Mouse (Mus musculus) lung, postnatal 0 days (tissue): ENCODE data around the gene Wipf1. TPM values are rescaled to one million over a fixed set of nuclear protein-coding genes. Genes with fewer than 3 reads are reported as not detected.

Experiments used
- ATAC-seq: fragments of 200-750 bp; cut with Nextera tagmentation; 2 replicates; pipeline ENCODE4 v1.8.0; 2017; ENCODE audit warnings: moderate library complexity
- DNase-seq: peaks from one replicate; pipeline ENCODE4 v3.0.0-alpha.2; 2016; ENCODE audit warnings: low spot score
- H3K27ac ChIP-seq: fragments of 300-500 bp; sonication (generic); 2 replicates; pipeline ENCODE4 v1.5.1; 2014; ENCODE audit warnings: antibody characterized with exemption, mild to moderate bottlenecking, low read length, mixed read lengths
- H3K27me3 ChIP-seq: fragments of 300-500 bp; sonication (generic); replicated peaks from 2 replicates; pipeline ENCODE4 v1.6.1; 2014; ENCODE audit warnings: low read length, mixed read lengths; ENCODE audit not compliant: insufficient read depth
- H3K36me3 ChIP-seq: fragments of 300-500 bp; sonication (generic); 2 replicates; pipeline ENCODE4 v1.6.1; 2014; ENCODE audit warnings: low read length, mixed read lengths; ENCODE audit not compliant: insufficient read depth
- H3K4me1 ChIP-seq: fragments of 300-500 bp; sonication (generic); 2 replicates; pipeline ENCODE4 v1.6.1; 2014; ENCODE audit warnings: antibody characterized with exemption, low read depth, low read length, mixed read lengths; ENCODE audit not compliant: insufficient read depth
- H3K4me2 ChIP-seq: fragments of 300-500 bp; sonication (generic); replicated peaks from 2 replicates; pipeline ENCODE4 v1.6.1; 2014; ENCODE audit warnings: low read depth, mild to moderate bottlenecking, low read length, moderate library complexity, mixed read lengths
- H3K4me3 ChIP-seq: fragments of 300-500 bp; sonication (generic); 2 replicates; pipeline ENCODE4 v1.5.1; 2014; ENCODE audit warnings: low read depth, low read length
- H3K9ac ChIP-seq: fragments of 300-500 bp; sonication (generic); replicated peaks from 2 replicates; pipeline ENCODE4 v1.6.1; 2014; ENCODE audit warnings: low read depth, mild to moderate bottlenecking
- H3K9me3 ChIP-seq: fragments of 300-500 bp; sonication (generic); 2 replicates; pipeline ENCODE4 v1.6.1; 2016; ENCODE audit warnings: low read length, mixed read lengths
- CTCF ChIP-seq: IDR thresholded peaks from 2 replicates; pipeline ENCODE4 v1.5.1; 2016; ENCODE audit warnings: antibody characterized with exemption, mild to moderate bottlenecking
- EP300 ChIP-seq: IDR thresholded peaks from 2 replicates; pipeline ENCODE4 v1.6.1; 2016; ENCODE audit warnings: antibody characterized with exemption, mild to moderate bottlenecking, control low read depth
- WGBS: fragments of 180-500 bp; shearing (Covaris S2); extraction: QIAGEN DNeasy Blood & Tissue Kit; methylation state at CpG from one replicate; pipeline ENCODE4 v1.1.7; 2014; 5-methylcytosine and 5-hydroxymethylcytosine counted together
- polyA plus RNA-seq: library from polyadenylated mRNA; unstranded; fragments of >200 nt; fragmentation: Nextera tagmentation; extraction: Ambion mirVana; gene quantifications from 2 replicates; pipeline ENCODE4 v1.2.1, GENCODE M21; 2015

Gene Wipf1
- polyA plus RNA-seq, 1 experiment from 2014 or later, result 9.5 TPM

GRCm38 (mm10) chr2:73470146-73470630, 59.3 kb downstream of the Wipf1 start:
- TF ChIP-seq CTCF (no peak), EP300 (no peak)
- Histone ChIP-seq H3K4me1 (no peaks in the 10 kb centered on the region; the same call in 1 of the 2 replicates), H3K27me3 (no peaks in the 10 kb centered on the region), H3K4me2 (no peak overlapping the region), H3K36me3 (no peaks in the 10 kb centered on the region), H3K27ac (no peak overlapping the region), H3K4me3 (no peak overlapping the region), H3K9ac (no peak overlapping the region), H3K9me3 (no peaks in the 10 kb centered on the region)
- WGBS, result 79% methylated on average over 10 of the region's 10 CpGs
- DNase-seq, result no peak
- ATAC-seq, result no peak

- Histone ChIP-seq H3K9ac (no peak overlapping the region), H3K4me1 (no peaks in the 10 kb centered on the region), H3K4me2 (no peak overlapping the region), H3K36me3 (no peaks in the 10 kb centered on the region), H3K27me3 (no peaks in the 10 kb centered on the region), H3K4me3 (no peak overlapping the region), H3K27ac (no peak overlapping the region), H3K9me3 (no peaks in the 10 kb centered on the region)
- DNase-seq, result no peak
- WGBS, result 87% methylated on average over 6 of the region's 6 CpGs
- TF ChIP-seq CTCF (no peak), EP300 (no peak)
- no peak for ATAC-seq
Measured at GRCm38 (mm10) chr2:73469552-73469951, 60.0 kb downstream of the Wipf1 start.

DNA sequence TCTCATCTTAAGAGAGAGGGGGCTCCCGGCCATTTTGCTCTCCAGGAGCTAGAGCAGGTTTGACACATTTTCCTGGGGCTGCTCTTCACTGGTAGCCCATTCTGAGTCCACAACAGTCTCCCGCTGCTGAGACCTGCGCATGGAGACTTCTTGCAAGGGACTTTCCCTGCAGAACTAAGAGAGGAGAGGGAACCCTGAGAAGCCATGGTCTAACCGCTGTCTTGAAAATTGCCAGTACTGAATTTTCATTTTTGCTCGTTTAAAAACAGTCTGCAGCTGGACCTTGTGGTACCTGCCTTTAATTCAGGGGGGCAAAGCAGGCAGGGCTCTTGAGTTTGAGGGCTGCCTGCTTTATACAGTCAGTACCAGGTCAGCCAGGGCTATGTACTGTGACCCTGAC, 60.5 kb downstream of the Wipf1 start:
- H3K4me3 ChIP-seq, result no peak overlapping the region
- H3K4me1 ChIP-seq, result no peaks in the 10 kb centered on the region
- H3K36me3 ChIP-seq, result no peaks in the 10 kb centered on the region
- no peak overlapping the region for H3K9ac ChIP-seq
- H3K27me3 ChIP-seq, result no peaks in the 10 kb centered on the region
- H3K9me3 ChIP-seq, result no peaks in the 10 kb centered on the region
- WGBS, result 87% methylated on average over 5 of the region's 5 CpGs
- no peak overlapping the region for H3K4me2 ChIP-seq
- ATAC-seq, result no peak
- no peak for DNase-seq
- TF ChIP-seq CTCF (no peak), EP300 (no peak)
- no peak overlapping the region for H3K27ac ChIP-seq

DNA sequence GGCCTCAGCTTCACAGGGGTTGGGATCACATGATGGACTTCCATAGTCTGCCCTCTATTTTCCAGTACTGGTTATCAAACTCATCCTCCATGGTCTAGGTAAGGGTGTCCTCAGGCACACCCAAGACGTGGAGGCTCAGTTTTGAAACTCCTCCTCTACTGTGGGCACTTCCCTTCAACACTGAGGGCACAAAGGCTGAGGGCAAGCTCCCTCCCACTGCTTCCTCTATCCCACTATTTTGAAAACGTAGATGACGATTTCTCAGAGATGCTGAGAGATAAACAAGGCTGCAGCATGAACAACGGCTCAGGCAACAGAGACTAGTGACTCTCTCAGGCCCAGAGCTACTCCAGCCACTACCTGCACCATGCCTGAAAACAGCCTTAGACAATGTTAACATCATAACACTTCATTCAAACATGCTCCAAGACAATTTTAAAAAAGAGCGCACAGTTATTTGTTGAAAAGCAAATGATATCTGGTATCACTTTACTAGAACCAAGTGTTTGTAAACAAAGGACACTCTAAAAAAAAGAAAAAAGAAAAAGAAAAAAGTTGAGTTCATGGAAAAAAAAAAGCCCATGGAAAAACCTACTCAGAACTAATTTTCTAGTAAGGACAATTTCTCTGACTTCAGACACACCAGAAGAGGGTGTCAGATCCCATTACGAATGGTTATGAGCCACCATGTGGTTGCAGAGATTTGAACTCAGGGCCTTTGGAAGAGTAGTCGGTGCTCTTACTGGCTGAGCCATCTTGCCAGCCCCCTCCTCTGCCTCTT, 62.3 kb downstream of the Wipf1 start:
- Histone ChIP-seq H3K9ac (no peak overlapping the region), H3K27me3 (no peaks in the 10 kb centered on the region), H3K36me3 (no peaks in the 10 kb centered on the region), H3K4me3 (no peak overlapping the region), H3K9me3 (no peaks in the 10 kb centered on the region), H3K27ac (no peak overlapping the region), H3K4me2 (no peak overlapping the region), H3K4me1 (no peaks in the 10 kb centered on the region)
- 59% methylated on average over 7 of the region's 7 CpGs for WGBS
- DNase-seq, result no peak
- ATAC-seq, result no peak
- no peak for TF ChIP-seq CTCF
- TF ChIP-seq EP300, result no peak

- ATAC-seq, result no peak
- H3K4me1 ChIP-seq, result no peaks in the 10 kb centered on the region
Measured at GRCm38 (mm10) chr2:73466481-73466880, 63.1 kb downstream of the Wipf1 start.

DNA sequence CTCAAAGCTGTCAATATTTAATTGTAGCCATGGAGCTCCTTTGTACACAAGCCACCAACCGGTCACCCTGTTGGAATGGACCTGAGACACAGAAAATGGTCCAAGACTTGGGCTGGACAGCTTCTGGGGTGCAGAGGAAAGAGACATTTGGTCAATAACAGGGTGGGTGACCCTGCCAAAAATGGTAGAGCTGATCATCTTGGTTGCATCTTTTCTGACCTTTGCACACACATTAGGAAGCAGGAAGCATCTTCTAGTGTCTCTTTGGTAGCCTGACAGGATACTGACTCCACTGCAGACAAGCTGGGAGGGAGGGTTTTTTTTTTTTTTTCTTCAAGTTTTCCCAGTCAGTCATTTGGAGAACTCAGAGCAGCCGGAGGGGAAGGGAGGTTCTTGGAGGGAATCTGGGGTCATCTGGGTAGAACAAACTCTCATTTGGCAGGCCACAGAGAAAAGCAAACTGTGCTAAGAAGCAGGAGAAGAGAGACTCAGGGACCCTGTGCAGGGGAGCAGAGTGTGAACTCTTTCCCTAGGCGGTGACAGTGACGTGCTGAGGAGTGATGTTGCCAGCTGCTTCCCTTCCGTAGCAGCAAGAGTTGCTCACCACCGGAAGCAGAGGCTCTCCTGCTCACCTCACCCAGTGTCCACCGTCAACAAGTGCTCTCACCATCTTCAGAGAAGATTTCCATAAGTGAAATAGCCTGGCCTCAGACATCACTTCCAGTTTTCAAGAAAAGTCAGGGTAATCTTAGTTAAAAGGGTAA, 65.9 kb downstream of the Wipf1 start:
- ATAC-seq (peak; percentile 69), DNase-seq (peak; percentile 79)
- H3K27me3 ChIP-seq, result no peaks in the 10 kb centered on the region
- H3K36me3 ChIP-seq, result no peaks in the 10 kb centered on the region
- H3K27ac ChIP-seq, result peak overlapping the region; percentile 51
- WGBS, result 15% methylated on average over 7 of the region's 7 CpGs
- no peaks in the 10 kb centered on the region for H3K4me1 ChIP-seq
- TF ChIP-seq EP300, result 0 out of 2 replicates have a peak, but pooled peaks have one; percentile 10
- TF ChIP-seq CTCF, result no peak
- H3K4me3 ChIP-seq, result no peak overlapping the region
- H3K9me3 ChIP-seq, result no peaks in the 10 kb centered on the region
- no peak overlapping the region for H3K4me2 ChIP-seq
- H3K9ac ChIP-seq, result no peak overlapping the region

More at GRCm38 (mm10) chr2:73466481-73466880, 63.1 kb downstream of the Wipf1 start:
- Histone ChIP-seq H3K9ac (no peak overlapping the region), H3K4me3 (no peak overlapping the region), H3K9me3 (no peaks in the 10 kb centered on the region), H3K27ac (no peak overlapping the region), H3K27me3 (no peaks in the 10 kb centered on the region), H3K36me3 (no peaks in the 10 kb centered on the region), H3K4me2 (no peak overlapping the region)
- no peak for DNase-seq
- TF ChIP-seq EP300 (no peak), CTCF (no peak)
- 94% methylated on average over 10 of the region's 10 CpGs for WGBS
